8 mouse cellular contexts compared by ENCODE assay signal in the genomic region with DNA sequence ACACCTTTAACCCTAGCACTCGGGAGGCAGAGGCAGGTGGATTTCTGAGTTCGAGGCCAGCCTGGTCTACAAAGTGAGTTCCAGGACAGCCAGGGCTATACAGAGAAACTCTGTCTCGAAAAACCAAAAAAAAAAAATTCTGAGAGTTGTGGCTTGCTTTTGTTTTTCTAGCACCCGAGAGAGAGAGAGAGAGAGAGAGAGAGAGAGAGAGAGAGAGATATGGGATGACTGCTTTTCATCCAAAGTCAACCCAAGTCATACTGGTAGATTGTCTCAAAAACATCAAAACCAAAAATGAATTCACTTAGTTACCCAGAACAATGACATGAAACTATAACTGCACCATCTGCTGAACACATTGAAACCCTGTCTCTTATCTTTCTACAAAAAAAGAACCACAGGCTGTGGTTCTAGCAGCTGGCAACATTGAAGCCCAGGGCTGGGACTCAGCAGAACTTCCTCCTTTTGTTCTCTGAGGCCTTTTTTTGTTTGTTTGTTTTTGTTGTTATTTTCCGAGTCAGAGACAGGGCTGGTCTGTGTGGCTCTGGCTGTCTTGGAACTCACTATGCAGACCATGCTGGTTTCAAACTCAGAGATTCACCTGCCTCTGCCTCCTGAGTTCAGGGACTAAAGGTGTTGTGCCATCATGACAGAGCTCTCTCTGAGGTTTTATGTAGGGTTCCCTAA. TPM values are rescaled to one million over a fixed set of nuclear protein-coding genes. Genes with fewer than 3 reads are reported as not detected.
DNase-seq lines count a peak whose midpoint lies in the region; ATAC-seq lines count a peak whose summit lies in the region.

No protein-coding gene starts in this region.

- 0 out of 2 replicates have a peak overlapping the region, but pooled peaks have one; percentile 61 for H3K27ac ChIP-seq in kidney, embryonic 15.5 days
- no peak overlapping the region for H3K27ac ChIP-seq in embryonic facial prominence, embryonic 12.5 days
- 0 out of 2 replicates have a peak overlapping the region, but pooled peaks have one; percentile 21 for H3K27ac ChIP-seq in hindbrain, embryonic 14.5 days
- H3K27ac ChIP-seq in midbrain, embryonic 10.5 days (replicated peaks), result 0 out of 2 replicates have a peak overlapping the region, but pooled peaks have one; percentile 66

- H3K27me3 ChIP-seq in kidney, embryonic 15.5 days, result no peaks in the 10 kb centered on the region
- no peaks in the 10 kb centered on the region for H3K27me3 ChIP-seq in embryonic facial prominence, embryonic 12.5 days
- H3K27me3 ChIP-seq in hindbrain, embryonic 14.5 days (ENCODE audit: control insufficient read depth, insufficient read depth, low read length), result no peaks in the 10 kb centered on the region
- H3K27me3 ChIP-seq in midbrain, embryonic 10.5 days (ENCODE audit: low read depth, poor library complexity, severe bottlenecking), result no peaks in the 10 kb centered on the region

- H3K9me3 ChIP-seq in kidney, embryonic 15.5 days (replicated peaks), result no peaks in the 10 kb centered on the region
- no peaks in the 10 kb centered on the region for H3K9me3 ChIP-seq in embryonic facial prominence, embryonic 12.5 days
- no peaks in the 10 kb centered on the region for H3K9me3 ChIP-seq in hindbrain, embryonic 14.5 days (ENCODE audit: control insufficient read depth, low read length)
- no peaks in the 10 kb centered on the region for H3K9me3 ChIP-seq in midbrain, embryonic 10.5 days (replicated peaks)

- ATAC-seq in kidney, embryonic 15.5 days (replicated peaks; ENCODE audit: low FRiP score), result no peak
- ATAC-seq in embryonic facial prominence, embryonic 12.5 days (ENCODE audit: insufficient number of reproducible peaks, insufficient read depth, low FRiP score, low TSS enrichment), result no peak
- ATAC-seq in hindbrain, embryonic 14.5 days (ENCODE audit: low FRiP score), result no peak
- no peak for ATAC-seq in frontal cortex, adult (ENCODE audit: low TSS enrichment)

- peak overlapping the region; percentile 39; the same call in 1 of the 2 replicates for H3K9ac ChIP-seq in kidney, embryonic 15.5 days
- H3K9ac ChIP-seq in embryonic facial prominence, embryonic 12.5 days, result no peak overlapping the region
- H3K9ac ChIP-seq in hindbrain, embryonic 14.5 days, result 0 out of 2 replicates have a peak overlapping the region, but pooled peaks have one; percentile 5

- 67% methylated on average over 5 of the region's 5 CpGs for WGBS in kidney, embryonic 15.5 days
- 73% methylated on average over 5 of the region's 5 CpGs for WGBS in embryonic facial prominence, embryonic 12.5 days
- WGBS in hindbrain, embryonic 14.5 days, result 76% methylated on average over 5 of the region's 5 CpGs
- 80% methylated on average over 5 of the region's 5 CpGs for WGBS in midbrain, embryonic 10.5 days

- DNase-seq in kidney, postnatal 25 days, result no peak
- DNase-seq in hindbrain, embryonic 14.5 days (ENCODE audit: low spot score), result no peak
- DNase-seq in midbrain, embryonic 10.5 days (ENCODE audit: low spot score), result no peak
- DNase-seq in gastrocnemius, postnatal 10 days, result no peak
- DNase-seq in layer of hippocampus, adult 9-10 months (ENCODE audit: low spot score), result no peak

- peaks cover 7% of the 10 kb centered on the region for H3K36me3 ChIP-seq in kidney, embryonic 15.5 days
- no peaks in the 10 kb centered on the region for H3K36me3 ChIP-seq in embryonic facial prominence, embryonic 12.5 days
- peaks cover 12% of the 10 kb centered on the region for H3K36me3 ChIP-seq in hindbrain, embryonic 14.5 days (replicated peaks; ENCODE audit: control insufficient read depth, insufficient read depth)
- H3K36me3 ChIP-seq in midbrain, embryonic 10.5 days, result peaks cover 9% of the 10 kb centered on the region; the same call in 1 of the 2 replicates

- peaks cover 33% of the 10 kb centered on the region for H3K4me1 ChIP-seq in kidney, embryonic 15.5 days
- peaks cover 5% of the 10 kb centered on the region; the same call in 1 of the 2 replicates for H3K4me1 ChIP-seq in embryonic facial prominence, embryonic 12.5 days
- H3K4me1 ChIP-seq in hindbrain, embryonic 14.5 days (replicated peaks; ENCODE audit: control insufficient read depth, insufficient read depth, low read length), result peaks cover 14% of the 10 kb centered on the region
- peaks cover 27% of the 10 kb centered on the region for H3K4me1 ChIP-seq in midbrain, embryonic 10.5 days

- peak overlapping the region; percentile 51 for H3K4me3 ChIP-seq in kidney, embryonic 15.5 days (replicated peaks)
- H3K4me3 ChIP-seq in embryonic facial prominence, embryonic 12.5 days, result no peak overlapping the region
- H3K4me3 ChIP-seq in hindbrain, embryonic 14.5 days (replicated peaks; ENCODE audit: low read length), result peak overlapping the region; percentile 41
- H3K4me3 ChIP-seq in midbrain, embryonic 10.5 days, result peak overlapping the region; percentile 57

- peak overlapping the region; percentile 66 for H3K4me2 ChIP-seq in kidney, embryonic 15.5 days
- H3K4me2 ChIP-seq in embryonic facial prominence, embryonic 12.5 days (replicated peaks), result peak overlapping the region; percentile 59
- H3K4me2 ChIP-seq in hindbrain, embryonic 14.5 days (replicated peaks), result peak overlapping the region; percentile 56

RNA-seq across cellular contexts. Expression of gene Prr13, which starts 0.6 kb away (rescaled TPM):
- 82.9 and 86.1 TPM in 2 replicates for polyA plus RNA-seq in kidney, embryonic 15.5 days (2015; fragmentation: Nextera tagmentation; extraction: Ambion mirVana)
- polyA plus RNA-seq in embryonic facial prominence, embryonic 12.5 days (2016; fragmentation: Nextera tagmentation; extraction: Ambion mirVana), result 59.0 and 59.8 TPM in 2 replicates
- 98.3 and 105 TPM in 2 replicates for polyA plus RNA-seq in hindbrain, embryonic 14.5 days (2014; fragmentation: Nextera tagmentation; extraction: Ambion mirVana)
- polyA plus RNA-seq in midbrain, embryonic 10.5 days (2016; fragmentation: Nextera tagmentation; extraction: Ambion mirVana), result 75.7 and 82.3 TPM in 2 replicates
- 10 to 100 TPM; 11.3 to 14.5 TPM for total RNA-seq in gastrocnemius, postnatal 10 days (2021)

RNA-seq across cellular contexts. Expression of gene Pcbp2, which starts 12.1 kb away (rescaled TPM):
- 210 and 217 TPM in 2 replicates for polyA plus RNA-seq in kidney, embryonic 15.5 days (2015; fragmentation: Nextera tagmentation; extraction: Ambion mirVana)
- polyA plus RNA-seq in embryonic facial prominence, embryonic 12.5 days (2016; fragmentation: Nextera tagmentation; extraction: Ambion mirVana), result 228 and 230 TPM in 2 replicates
- polyA plus RNA-seq in hindbrain, embryonic 14.5 days (2014; fragmentation: Nextera tagmentation; extraction: Ambion mirVana), result 158 and 166 TPM in 2 replicates
- polyA plus RNA-seq in midbrain, embryonic 10.5 days (2016; fragmentation: Nextera tagmentation; extraction: Ambion mirVana), result 194 and 201 TPM in 2 replicates
- 100 to 1,000 TPM; 476 to 508 TPM for total RNA-seq in gastrocnemius, postnatal 10 days (2021)

RNA-seq across cellular contexts. Expression of gene Amhr2, which starts 13.0 kb away (rescaled TPM):
- polyA plus RNA-seq in kidney, embryonic 15.5 days (2015; fragmentation: Nextera tagmentation; extraction: Ambion mirVana), result 0.75 and 1.7 TPM in 2 replicates
- 0.13 and 0.60 TPM in 2 replicates for polyA plus RNA-seq in embryonic facial prominence, embryonic 12.5 days (2016; fragmentation: Nextera tagmentation; extraction: Ambion mirVana)
- 0.13 and 0.39 TPM in 2 replicates for polyA plus RNA-seq in hindbrain, embryonic 14.5 days (2014; fragmentation: Nextera tagmentation; extraction: Ambion mirVana)
- 0.10 and 0.50 TPM in 2 replicates for polyA plus RNA-seq in midbrain, embryonic 10.5 days (2016; fragmentation: Nextera tagmentation; extraction: Ambion mirVana)
- total RNA-seq in gastrocnemius, postnatal 10 days (2021), result 1 to 10 TPM; 4.1 to 5.8 TPM

RNA-seq across cellular contexts. Expression of gene Gm10337, which starts 45.3 kb away (rescaled TPM):
- polyA plus RNA-seq in kidney, embryonic 15.5 days (2015; fragmentation: Nextera tagmentation; extraction: Ambion mirVana), result 2.8 and 5.5 TPM in 2 replicates
- not detected in 2 replicates for polyA plus RNA-seq in embryonic facial prominence, embryonic 12.5 days (2016; fragmentation: Nextera tagmentation; extraction: Ambion mirVana)
- 9.6 and 17.2 TPM in 2 replicates for polyA plus RNA-seq in hindbrain, embryonic 14.5 days (2014; fragmentation: Nextera tagmentation; extraction: Ambion mirVana)
- polyA plus RNA-seq in midbrain, embryonic 10.5 days (2016; fragmentation: Nextera tagmentation; extraction: Ambion mirVana), result 3.5 TPM in 1 of 2 replicates, not detected in the other
- total RNA-seq in gastrocnemius, postnatal 10 days (2021), result not detected

RNA-seq across cellular contexts. Expression of gene Sp1, which starts 52.2 kb away (rescaled TPM):
- 10.8 and 11.1 TPM in 2 replicates for polyA plus RNA-seq in kidney, embryonic 15.5 days (2015; fragmentation: Nextera tagmentation; extraction: Ambion mirVana)
- polyA plus RNA-seq in embryonic facial prominence, embryonic 12.5 days (2016; fragmentation: Nextera tagmentation; extraction: Ambion mirVana), result 12.0 TPM in 2 replicates
- polyA plus RNA-seq in hindbrain, embryonic 14.5 days (2014; fragmentation: Nextera tagmentation; extraction: Ambion mirVana), result 5.3 and 6.2 TPM in 2 replicates
- polyA plus RNA-seq in midbrain, embryonic 10.5 days (2016; fragmentation: Nextera tagmentation; extraction: Ambion mirVana), result 7.9 and 8.9 TPM in 2 replicates
- total RNA-seq in gastrocnemius, postnatal 10 days (2021), result 10 to 100 TPM; 32.9 to 43.2 TPM
